Mouse (Mus musculus): ENCODE data around the gene Zfp354b.

Zfp354b gene

DNA sequence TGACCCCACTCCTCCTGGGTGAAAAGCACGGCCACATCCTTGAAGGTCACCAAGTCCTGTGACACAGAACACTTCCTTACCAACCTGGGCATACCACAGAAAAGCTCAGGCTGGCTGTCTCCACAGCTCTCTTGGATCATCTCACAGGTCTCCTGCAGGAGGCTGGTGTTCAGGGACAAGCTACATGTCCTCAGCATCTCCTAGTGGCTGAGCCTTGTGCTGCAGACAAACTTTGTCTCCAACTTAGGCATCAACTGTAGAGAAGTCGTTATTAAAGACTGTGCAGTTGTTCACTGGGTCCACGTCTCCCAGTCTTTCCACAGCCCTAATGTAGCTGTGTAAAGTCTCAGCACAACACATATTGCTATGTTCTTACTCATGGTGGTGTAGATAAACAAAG is 47.7 kb downstream of the Zfp354b start:
- no peak for DNase-seq

- no peak for DNase-seq
Observed at GRCm38 (mm10) chr11:50878641-50879040, 52.8 kb downstream of the Zfp354b start.

All from cerebellum, postnatal 10 days (tissue).